Comparison of ENCODE assay signal across 26 mouse cellular contexts in genomic region chr6:94707254-94707653, GRCm38 (mm10).
"Had no signal": no experiment of that assay in that cellular context is flagged by ENCODE, and none has a peak within 500 bp of the region (broad histone marks: within the 10 kb centered on the region; RNA-seq: fewer than 3 reads in every experiment).

No protein-coding gene starts in this region.

- H3K9ac ChIP-seq: heart, embryonic 12.5 days; hindbrain, embryonic 12.5 days; hindbrain, embryonic 14.5 days; intestine, embryonic 15.5 days; kidney, embryonic 15.5 days; limb, embryonic 15.5 days; liver, embryonic 12.5 days; liver, embryonic 14.5 days had no signal

- DNase-seq: gastrocnemius, adult 2 months; gastrocnemius, postnatal 10 days; gastrocnemius, postnatal 25 days; heart, adult 18-20 months; heart, postnatal 10 days; heart, postnatal 4 days; kidney, adult 18-20 months; kidney, adult 9 months; kidney, postnatal 14 days; kidney, postnatal 36 days; layer of hippocampus, adult 9-11 months; layer of hippocampus, postnatal 36 days had no signal

- ATAC-seq: hindbrain, embryonic 16.5 days; inflammation-experienced regulatory T-cells, adult 6 months; intestine, embryonic 15.5 days; intestine, postnatal 0 days; liver, embryonic 12.5 days had no signal

- H3K4me1 ChIP-seq: heart, embryonic 10.5 days; heart, embryonic 12.5 days; hindbrain, embryonic 10.5 days; hindbrain, embryonic 12.5 days; intestine, embryonic 15.5 days; kidney, embryonic 15.5 days; liver, embryonic 12.5 days had no signal

- H3K4me2 ChIP-seq: heart, embryonic 12.5 days; hindbrain, embryonic 12.5 days; hindbrain, embryonic 14.5 days; intestine, embryonic 15.5 days; kidney, embryonic 15.5 days; limb, embryonic 15.5 days; liver, embryonic 12.5 days had no signal

- H3K27ac ChIP-seq: gastrocnemius, adult 2 months; heart, embryonic 10.5 days; hindbrain, embryonic 10.5 days; hindbrain, embryonic 12.5 days; hindbrain, embryonic 14.5 days; intestine, embryonic 15.5 days; kidney, embryonic 15.5 days; kidney, postnatal 0 days; liver, embryonic 12.5 days; liver, embryonic 14.5 days had no signal

- H3K27me3 ChIP-seq: heart, embryonic 12.5 days; hindbrain, embryonic 12.5 days; intestine, embryonic 15.5 days; limb, embryonic 15.5 days had no signal

- H3K9me3 ChIP-seq: heart, embryonic 10.5 days; heart, embryonic 12.5 days; hindbrain, embryonic 10.5 days; hindbrain, embryonic 12.5 days; intestine, embryonic 15.5 days; kidney, embryonic 15.5 days; limb, embryonic 15.5 days; liver, embryonic 12.5 days had no signal

- H3K4me3 ChIP-seq: gastrocnemius, adult 2 months; heart, embryonic 10.5 days; heart, embryonic 12.5 days; hindbrain, embryonic 10.5 days; hindbrain, embryonic 12.5 days; intestine, embryonic 15.5 days; kidney, embryonic 15.5 days; limb, embryonic 15.5 days; liver, embryonic 12.5 days had no signal

- H3K36me3 ChIP-seq: heart, embryonic 10.5 days; heart, embryonic 12.5 days; hindbrain, embryonic 10.5 days; hindbrain, embryonic 12.5 days; intestine, embryonic 15.5 days; kidney, embryonic 15.5 days; limb, embryonic 15.5 days; liver, embryonic 12.5 days had no signal
